Mouse (Mus musculus): ENCODE data around the gene Ncapd3. TPM values are rescaled to one million over a fixed set of nuclear protein-coding genes. Genes with fewer than 3 reads are reported as not detected.

Ncapd3 gene
- polyA plus RNA-seq, 1 experiment from 2014 or later: 42.3 TPM

GRCm38 (mm10) chr9:27128629-27129028 lies 98.7 kb downstream of the Ncapd3 start:
- Histone ChIP-seq H3K9me3 (replicated peaks; ENCODE audit: control insufficient read depth, low read length) (no peaks in the 10 kb centered on the region), H3K9ac (replicated peaks; ENCODE audit: low read length) (no peak overlapping the region), H3K27ac (replicated peaks; ENCODE audit: low read depth, low read length) (no peak overlapping the region), H3K4me1 (ENCODE audit: control insufficient read depth, insufficient read depth, low read length) (no peaks in the 10 kb centered on the region), H3K4me2 (ENCODE audit: low read depth, low read length) (no peak overlapping the region), H3K4me3 (ENCODE audit: low read depth, low read length) (no peak overlapping the region), H3K36me3 (replicated peaks; ENCODE audit: control insufficient read depth, insufficient read depth, low read depth, low read length) (no peaks in the 10 kb centered on the region), H3K27me3 (ENCODE audit: control insufficient read depth, insufficient read depth, low read length) (no peaks in the 10 kb centered on the region)
- WGBS: 87% methylated on average over 4 of the region's 4 CpGs
- DNase-seq (ENCODE audit: low spot score) (no peak), ATAC-seq (replicated peaks; ENCODE audit: insufficient number of reproducible peaks, low FRiP score, low TSS enrichment, low read depth) (no peak)

GRCm38 (mm10) chr9:27134410-27134809 lies 104.4 kb downstream of the Ncapd3 start:
- Histone ChIP-seq H3K27me3 (ENCODE audit: control insufficient read depth, insufficient read depth, low read length) (no peaks in the 10 kb centered on the region), H3K4me2 (ENCODE audit: low read depth, low read length) (no peak overlapping the region), H3K4me3 (ENCODE audit: low read depth, low read length) (no peak overlapping the region), H3K36me3 (replicated peaks; ENCODE audit: control insufficient read depth, insufficient read depth, low read depth, low read length) (no peaks in the 10 kb centered on the region), H3K4me1 (ENCODE audit: control insufficient read depth, insufficient read depth, low read length) (no peaks in the 10 kb centered on the region), H3K9me3 (replicated peaks; ENCODE audit: control insufficient read depth, low read length) (no peaks in the 10 kb centered on the region), H3K9ac (replicated peaks; ENCODE audit: low read length) (no peak overlapping the region), H3K27ac (replicated peaks; ENCODE audit: low read depth, low read length) (no peak overlapping the region)
- ATAC-seq (replicated peaks; ENCODE audit: insufficient number of reproducible peaks, low FRiP score, low TSS enrichment, low read depth) (no peak), DNase-seq (ENCODE audit: low spot score) (peak; percentile 66)
- 81% methylated on average over 1 of the region's 1 CpGs for WGBS

- H3K9me3 ChIP-seq (replicated peaks; ENCODE audit: control insufficient read depth, low read length): no peaks in the 10 kb centered on the region
- H3K27ac ChIP-seq (replicated peaks; ENCODE audit: low read depth, low read length): no peak overlapping the region
- no peak overlapping the region for H3K9ac ChIP-seq (replicated peaks; ENCODE audit: low read length)
- H3K4me3 ChIP-seq (ENCODE audit: low read depth, low read length): no peak overlapping the region
- DNase-seq (ENCODE audit: low spot score) (no peak), ATAC-seq (replicated peaks; ENCODE audit: insufficient number of reproducible peaks, low FRiP score, low TSS enrichment, low read depth) (no peak)
- H3K4me1 ChIP-seq (ENCODE audit: control insufficient read depth, insufficient read depth, low read length): no peaks in the 10 kb centered on the region
- H3K36me3 ChIP-seq (replicated peaks; ENCODE audit: control insufficient read depth, insufficient read depth, low read depth, low read length): no peaks in the 10 kb centered on the region
- H3K4me2 ChIP-seq (ENCODE audit: low read depth, low read length): no peak overlapping the region
- H3K27me3 ChIP-seq (ENCODE audit: control insufficient read depth, insufficient read depth, low read length): no peaks in the 10 kb centered on the region
- WGBS: 90% methylated on average over 7 of the region's 7 CpGs
Observed at GRCm38 (mm10) chr9:27135372-27135771, 105.4 kb downstream of the Ncapd3 start.

- Histone ChIP-seq H3K9me3 (replicated peaks; ENCODE audit: control insufficient read depth, low read length) (no peaks in the 10 kb centered on the region), H3K4me1 (ENCODE audit: control insufficient read depth, insufficient read depth, low read length) (no peaks in the 10 kb centered on the region), H3K4me3 (ENCODE audit: low read depth, low read length) (no peak overlapping the region), H3K27me3 (ENCODE audit: control insufficient read depth, insufficient read depth, low read length) (no peaks in the 10 kb centered on the region), H3K36me3 (replicated peaks; ENCODE audit: control insufficient read depth, insufficient read depth, low read depth, low read length) (no peaks in the 10 kb centered on the region), H3K4me2 (ENCODE audit: low read depth, low read length) (no peak overlapping the region), H3K27ac (replicated peaks; ENCODE audit: low read depth, low read length) (no peak overlapping the region), H3K9ac (replicated peaks; ENCODE audit: low read length) (no peak overlapping the region)
- no peak for ATAC-seq (replicated peaks; ENCODE audit: insufficient number of reproducible peaks, low FRiP score, low TSS enrichment, low read depth)
- no peak for DNase-seq (ENCODE audit: low spot score)
- 91% methylated on average over 8 of the region's 8 CpGs for WGBS
Observed at GRCm38 (mm10) chr9:27136651-27137050, 106.7 kb downstream of the Ncapd3 start.

- ATAC-seq (replicated peaks; ENCODE audit: insufficient number of reproducible peaks, low FRiP score, low TSS enrichment, low read depth) (no peak), DNase-seq (ENCODE audit: low spot score) (no peak)
- Histone ChIP-seq H3K36me3 (replicated peaks; ENCODE audit: control insufficient read depth, insufficient read depth, low read depth, low read length) (no peaks in the 10 kb centered on the region; the same call in 1 of the 2 replicates), H3K9ac (replicated peaks; ENCODE audit: low read length) (no peak overlapping the region), H3K4me1 (ENCODE audit: control insufficient read depth, insufficient read depth, low read length) (no peaks in the 10 kb centered on the region), H3K4me3 (ENCODE audit: low read depth, low read length) (no peak overlapping the region), H3K4me2 (ENCODE audit: low read depth, low read length) (no peak overlapping the region), H3K9me3 (replicated peaks; ENCODE audit: control insufficient read depth, low read length) (no peaks in the 10 kb centered on the region), H3K27ac (replicated peaks; ENCODE audit: low read depth, low read length) (no peak overlapping the region), H3K27me3 (ENCODE audit: control insufficient read depth, insufficient read depth, low read length) (no peaks in the 10 kb centered on the region)
- 97% methylated on average over 10 of the region's 10 CpGs for WGBS
Observed at GRCm38 (mm10) chr9:27140432-27141065, 110.6 kb downstream of the Ncapd3 start.

- WGBS: 89% methylated on average over 4 of the region's 4 CpGs
Observed at GRCm38 (mm10) chr9:27144271-27144840, 114.4 kb downstream of the Ncapd3 start.

More at GRCm38 (mm10) chr9:27144271-27144840, 114.4 kb downstream of the Ncapd3 start:
- Histone ChIP-seq H3K4me3 (ENCODE audit: low read depth, low read length) (no peak overlapping the region), H3K4me2 (ENCODE audit: low read depth, low read length) (no peak overlapping the region), H3K9me3 (replicated peaks; ENCODE audit: control insufficient read depth, low read length) (no peaks in the 10 kb centered on the region), H3K4me1 (ENCODE audit: control insufficient read depth, insufficient read depth, low read length) (no peaks in the 10 kb centered on the region), H3K9ac (replicated peaks; ENCODE audit: low read length) (no peak overlapping the region), H3K27me3 (ENCODE audit: control insufficient read depth, insufficient read depth, low read length) (no peaks in the 10 kb centered on the region), H3K27ac (replicated peaks; ENCODE audit: low read depth, low read length) (no peak overlapping the region), H3K36me3 (replicated peaks; ENCODE audit: control insufficient read depth, insufficient read depth, low read depth, low read length) (no peaks in the 10 kb centered on the region; the same call in 1 of the 2 replicates)
- ATAC-seq (replicated peaks; ENCODE audit: insufficient number of reproducible peaks, low FRiP score, low TSS enrichment, low read depth): no peak
- no peak for DNase-seq (ENCODE audit: low spot score)

Other genes with a start within 250 kb of the Ncapd3 start
- gene Glb1l2, start 223.7 kb upstream of the Ncapd3 start, polyA plus RNA-seq (2014; fragmentation: Nextera tagmentation; extraction: Ambion mirVana): 4.6 and 4.7 TPM in 2 replicates
- not detected in 2 replicates for gene Glb1l3, start 169.3 kb upstream of the Ncapd3 start, polyA plus RNA-seq (2014; fragmentation: Nextera tagmentation; extraction: Ambion mirVana)
- gene Gm1110, start 107.1 kb upstream of the Ncapd3 start, polyA plus RNA-seq (2014; fragmentation: Nextera tagmentation; extraction: Ambion mirVana): not detected in 2 replicates
- gene Acad8, start 30.6 kb upstream of the Ncapd3 start, polyA plus RNA-seq (2014; fragmentation: Nextera tagmentation; extraction: Ambion mirVana): 42.8 and 44.8 TPM in 2 replicates
- 173 and 186 TPM in 2 replicates for gene Thyn1, start 30.5 kb upstream of the Ncapd3 start, polyA plus RNA-seq (2014; fragmentation: Nextera tagmentation; extraction: Ambion mirVana)
- 47.6 and 47.8 TPM in 2 replicates for gene Vps26b, start 110 bp upstream of the Ncapd3 start, polyA plus RNA-seq (2014; fragmentation: Nextera tagmentation; extraction: Ambion mirVana)
- 124 and 128 TPM in 2 replicates for gene Jam3, start 125.2 kb downstream of the Ncapd3 start, polyA plus RNA-seq (2014; fragmentation: Nextera tagmentation; extraction: Ambion mirVana)